Mouse (Mus musculus) layer of hippocampus, postnatal 10 days (tissue): ENCODE results near the gene Gcn1l1. TPM values are rescaled to one million over a fixed set of nuclear protein-coding genes. Genes with fewer than 3 reads are reported as not detected.

Experiments
- DNase-seq, 2 experiments: peaks; one replicate each; pipeline ENCODE4 v3.0.0; 2021; ENCODE audit warnings: low spot score in 2 of 2
- total RNA-seq, 2 experiments: library from RNA; stranded (reverse); gene quantifications; 2 replicates each; pipeline ENCODE4 v1.2.3; 2021

The Gcn1l1 gene
- total RNA-seq, 2 experiments from 2014 or later = 76.4 to 96.2 TPM

DNA sequence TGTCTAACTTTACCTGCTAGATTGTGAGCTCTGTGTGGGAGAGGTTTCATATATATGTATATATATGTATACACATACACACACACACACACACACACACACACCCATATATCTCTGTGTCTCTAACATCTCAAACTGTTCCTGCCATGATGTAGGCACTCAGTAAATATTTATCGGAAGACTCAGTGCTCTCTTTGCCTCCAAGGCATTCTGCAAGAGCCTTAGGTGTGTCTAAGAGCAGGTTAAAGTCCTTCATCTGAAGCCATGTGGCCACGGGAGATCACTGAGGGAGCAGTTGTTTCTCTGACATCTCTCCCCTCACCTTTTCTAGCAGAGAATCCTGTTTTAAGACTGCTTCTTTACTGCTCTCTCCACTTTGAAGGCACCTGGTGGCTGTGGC is 26.5 kb downstream of the Gcn1l1 start:
- DNase-seq = no peak

DNA sequence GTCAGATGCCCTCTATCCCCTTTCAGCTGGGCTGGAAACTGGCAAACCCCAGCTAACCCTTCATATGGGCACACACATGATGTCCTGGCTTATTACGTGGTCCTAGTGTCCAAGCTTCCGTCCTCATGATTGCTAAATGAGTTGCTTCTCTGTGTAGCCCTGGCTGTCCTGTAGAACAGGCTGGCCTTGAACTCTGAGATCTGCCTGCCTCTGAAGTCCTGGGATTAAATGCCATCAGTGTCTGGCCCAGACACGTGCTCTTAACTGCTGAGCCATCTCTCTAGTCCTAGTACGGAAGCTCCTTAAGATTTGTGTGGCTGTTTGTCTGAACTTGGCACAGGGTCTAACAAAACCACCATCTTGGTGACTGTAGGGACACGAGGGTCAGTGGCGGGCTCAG is 38.5 kb downstream of the Gcn1l1 start:
- no peak for DNase-seq

DNA sequence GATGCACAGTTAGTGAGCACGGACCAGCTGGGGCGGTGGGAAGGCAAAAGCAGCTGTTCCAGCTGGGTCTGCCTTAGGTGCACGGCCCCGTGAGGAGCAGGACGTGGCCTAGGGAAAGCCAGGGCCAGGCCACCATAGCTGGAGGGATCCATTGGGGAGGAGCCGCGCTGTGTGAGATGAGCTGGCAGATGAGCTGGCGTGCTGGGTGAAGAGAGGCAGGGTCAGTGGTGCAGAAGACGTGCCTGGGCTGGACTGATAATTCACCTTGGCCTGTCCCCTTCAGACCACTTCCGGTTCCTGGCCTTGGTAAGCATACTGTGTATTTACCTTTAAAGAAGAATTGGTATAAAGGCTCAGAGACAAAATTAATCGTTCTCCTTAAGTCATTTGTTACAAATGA is 46.5 kb downstream of the Gcn1l1 start:
- no peak for DNase-seq

DNA sequence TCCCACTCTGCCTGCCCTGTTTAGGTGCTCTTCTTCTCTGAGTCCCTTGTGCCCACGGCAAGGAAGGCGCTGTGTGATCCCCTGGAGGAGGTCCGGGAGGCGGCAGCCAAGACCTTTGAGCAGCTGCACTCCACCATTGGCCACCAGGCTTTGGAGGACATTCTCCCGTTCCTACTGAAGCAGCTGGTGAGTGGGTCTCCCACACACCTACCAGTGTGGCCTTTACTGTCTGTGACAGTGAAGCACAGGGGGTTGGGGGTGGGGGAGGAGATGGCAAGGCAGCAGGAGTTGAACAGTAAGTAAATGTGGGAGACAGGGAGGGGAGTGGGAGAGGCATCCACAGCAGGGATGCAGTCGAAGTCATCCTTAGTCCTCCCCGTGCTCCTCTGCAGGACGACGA is 48.3 kb downstream of the Gcn1l1 start:
- DNase-seq = no peak

DNA sequence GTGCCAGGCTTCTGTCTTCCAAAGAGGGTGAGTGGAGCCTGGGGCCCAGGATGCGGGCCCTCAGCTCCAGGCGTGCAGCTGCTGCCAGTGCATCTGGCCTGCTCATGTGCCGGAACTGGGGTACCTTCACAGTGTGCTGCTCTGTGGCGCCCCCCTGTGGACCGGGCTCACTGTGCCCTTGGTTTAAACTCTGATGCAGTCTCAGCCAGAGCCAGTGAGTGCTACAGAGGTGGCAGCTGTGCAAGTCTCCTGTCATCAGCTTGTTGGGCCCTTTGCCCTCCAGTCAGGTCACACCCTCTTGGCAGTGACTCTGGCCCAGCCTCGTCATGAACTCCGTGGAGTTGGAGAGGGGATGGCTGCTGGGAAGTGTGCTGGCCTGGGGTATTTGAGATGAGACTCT is 49.9 kb downstream of the Gcn1l1 start:
- DNase-seq = peak; percentile 50 to 53

DNA sequence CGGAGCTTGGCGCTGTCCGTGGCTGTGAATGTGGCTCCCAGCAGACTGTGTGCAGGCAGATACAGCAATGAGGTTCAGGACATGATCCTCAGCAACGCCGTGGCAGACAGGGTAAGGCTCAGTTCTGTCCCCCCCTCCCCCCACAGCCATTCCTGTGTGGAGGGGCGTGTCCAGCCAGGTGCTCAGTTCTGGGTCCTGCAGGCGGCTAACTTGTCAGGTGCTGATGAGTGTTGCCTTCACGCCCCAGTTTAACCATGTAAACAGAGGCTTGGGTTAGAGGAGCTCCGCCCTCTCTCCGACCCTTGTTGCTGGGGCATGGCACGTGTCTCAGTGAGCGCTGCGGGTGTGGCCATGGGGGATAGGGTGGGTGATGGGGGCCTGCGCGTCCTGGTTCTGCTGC is 54.6 kb downstream of the Gcn1l1 start:
- DNase-seq = no peak

DNA sequence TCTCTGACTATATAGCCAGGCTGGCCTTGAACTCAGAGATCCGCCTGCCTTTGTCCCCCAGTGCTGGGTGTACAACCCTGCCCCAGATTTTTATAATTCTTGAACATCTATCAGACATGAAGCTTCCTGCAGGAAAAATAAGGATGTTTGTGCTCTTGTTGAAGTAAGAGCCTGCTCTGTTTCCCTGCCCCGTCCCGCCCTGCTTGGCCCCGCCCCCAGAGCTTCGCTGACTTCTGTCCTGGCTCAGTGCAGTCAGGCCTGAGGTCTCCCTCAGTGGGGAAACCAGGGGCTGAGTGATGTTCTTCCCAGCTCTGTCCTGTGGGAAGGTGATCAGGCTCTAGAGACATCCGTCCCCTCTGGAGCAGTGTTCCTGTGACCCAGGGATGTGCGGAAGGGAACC is 57.6 kb downstream of the Gcn1l1 start:
- DNase-seq = no peak

DNA sequence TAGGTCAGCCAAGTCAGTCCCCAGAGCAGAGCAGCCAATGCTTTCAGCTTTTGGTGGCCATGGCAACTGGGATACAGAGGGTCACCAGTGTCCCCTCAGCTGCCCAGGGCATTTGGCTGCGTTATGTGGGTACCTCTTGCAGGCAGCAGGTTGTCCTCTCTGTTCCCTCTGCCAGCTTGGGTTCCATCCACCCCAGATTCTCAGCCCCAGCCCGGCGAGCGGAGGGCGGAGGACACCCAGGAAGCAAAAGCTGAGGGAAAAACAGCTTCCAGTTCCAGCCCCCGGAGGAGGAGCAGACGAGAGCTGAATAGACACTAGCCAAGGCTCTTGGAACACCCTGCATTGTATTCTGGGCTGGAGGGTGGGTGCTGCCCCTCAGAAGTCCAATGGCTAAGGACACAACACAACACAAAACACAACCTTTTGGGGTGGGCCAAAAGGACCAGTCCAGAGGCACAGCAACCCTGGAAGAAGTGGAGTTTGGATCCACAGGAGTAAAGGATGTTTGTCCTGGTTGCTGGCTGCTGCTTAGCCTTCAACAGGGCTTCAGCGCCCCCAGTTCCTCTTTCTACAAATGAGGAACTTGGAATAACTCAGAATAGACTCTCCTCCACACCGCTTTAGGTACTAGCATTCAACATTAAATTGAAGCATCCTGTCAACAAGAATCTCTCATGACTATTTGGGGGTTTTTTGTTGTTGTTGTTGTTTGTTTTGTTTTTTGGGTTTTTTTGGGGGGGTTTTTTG is 58.8 kb downstream of the Gcn1l1 start:
- DNase-seq = peak; percentile 45 to 46

DNA sequence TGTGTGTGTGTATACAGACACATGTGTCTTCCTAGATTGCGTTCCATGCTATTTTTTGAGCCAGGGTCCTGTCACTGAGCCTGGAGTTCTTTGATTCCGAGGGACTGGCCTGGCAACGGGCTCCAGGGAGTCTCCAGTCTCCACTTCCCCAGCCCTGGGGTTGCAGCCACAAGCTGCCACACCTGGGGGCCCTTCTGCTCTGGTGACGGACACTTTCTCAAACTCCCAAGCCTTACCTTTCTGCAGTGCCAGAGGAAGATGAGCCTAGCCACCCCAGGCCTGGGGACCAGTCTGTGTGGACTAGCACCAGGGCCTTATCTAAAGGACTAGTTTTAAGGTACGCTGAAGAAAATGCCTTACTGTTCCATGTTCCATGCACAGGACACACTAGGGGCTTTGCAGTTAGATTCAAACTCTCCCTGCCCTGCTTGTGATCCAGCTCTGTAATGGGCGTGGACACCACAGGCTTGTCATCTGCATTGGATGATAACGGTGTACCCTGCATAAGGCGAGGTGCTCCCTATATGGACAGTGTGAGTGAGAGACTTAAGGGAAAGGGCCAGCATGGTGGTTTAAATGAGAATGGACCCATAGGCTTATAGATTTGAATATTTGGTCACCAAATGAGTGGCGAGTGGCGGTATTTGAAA is 61.3 kb downstream of the Gcn1l1 start:
- no peak for DNase-seq

DNA sequence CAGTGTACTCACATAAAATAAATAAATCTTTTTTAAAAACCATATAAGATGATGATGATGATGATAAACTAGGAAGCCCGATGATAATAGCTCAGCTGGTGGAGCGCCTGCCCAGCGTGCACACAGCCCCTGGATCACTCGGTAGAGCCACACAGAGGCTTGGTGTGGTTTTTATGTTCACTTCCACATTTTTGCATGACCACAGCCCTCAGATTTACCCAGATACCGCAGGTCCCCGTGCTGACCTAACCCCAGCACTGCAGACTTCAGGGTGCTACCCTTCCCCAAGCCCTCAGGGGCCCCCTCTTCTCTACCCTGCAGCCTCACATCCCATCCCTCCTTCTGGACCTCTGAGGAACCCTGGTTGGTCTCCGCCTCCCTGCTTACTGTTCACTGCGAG is 63.0 kb downstream of the Gcn1l1 start:
- no peak for DNase-seq

DNA sequence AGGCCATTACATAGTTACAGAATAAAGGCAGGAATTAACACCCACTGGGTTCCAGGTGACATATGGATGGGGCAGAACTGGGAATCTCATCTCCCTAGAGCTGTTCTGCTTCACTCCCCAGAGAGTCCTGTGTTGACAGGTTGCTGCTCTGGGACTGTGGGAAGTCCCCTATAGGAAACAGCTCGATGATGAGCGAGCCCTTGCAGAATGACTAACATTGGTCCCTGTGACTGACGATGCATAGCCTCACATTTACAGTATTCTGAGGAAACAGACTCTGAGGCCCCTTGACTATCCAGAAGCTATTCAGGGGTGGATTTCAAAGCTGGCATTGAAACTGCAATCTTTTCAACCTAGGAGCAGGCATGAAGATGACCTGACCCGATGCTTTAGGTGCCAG is 64.6 kb downstream of the Gcn1l1 start:
- no peak for DNase-seq

DNA sequence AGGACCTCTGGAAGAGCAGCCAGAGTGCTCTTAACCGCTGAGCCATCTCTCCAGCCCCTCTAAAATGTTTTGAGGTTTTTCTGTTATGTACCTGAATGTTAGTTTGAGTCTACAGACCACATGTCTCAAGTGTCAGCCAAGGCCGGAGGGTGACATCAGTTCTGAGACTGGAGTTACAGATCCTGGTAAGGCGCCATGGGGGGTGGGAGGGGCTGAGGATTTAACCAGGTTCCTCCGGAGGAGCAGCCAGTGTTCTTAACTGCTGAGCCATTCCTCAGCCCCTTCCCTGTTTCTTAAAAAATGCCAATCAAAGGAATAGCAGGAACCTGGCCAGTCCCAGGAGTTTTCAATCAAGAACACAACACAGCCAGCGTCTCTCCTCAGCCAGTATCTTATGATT is 65.2 kb downstream of the Gcn1l1 start:
- DNase-seq = no peak

DNA sequence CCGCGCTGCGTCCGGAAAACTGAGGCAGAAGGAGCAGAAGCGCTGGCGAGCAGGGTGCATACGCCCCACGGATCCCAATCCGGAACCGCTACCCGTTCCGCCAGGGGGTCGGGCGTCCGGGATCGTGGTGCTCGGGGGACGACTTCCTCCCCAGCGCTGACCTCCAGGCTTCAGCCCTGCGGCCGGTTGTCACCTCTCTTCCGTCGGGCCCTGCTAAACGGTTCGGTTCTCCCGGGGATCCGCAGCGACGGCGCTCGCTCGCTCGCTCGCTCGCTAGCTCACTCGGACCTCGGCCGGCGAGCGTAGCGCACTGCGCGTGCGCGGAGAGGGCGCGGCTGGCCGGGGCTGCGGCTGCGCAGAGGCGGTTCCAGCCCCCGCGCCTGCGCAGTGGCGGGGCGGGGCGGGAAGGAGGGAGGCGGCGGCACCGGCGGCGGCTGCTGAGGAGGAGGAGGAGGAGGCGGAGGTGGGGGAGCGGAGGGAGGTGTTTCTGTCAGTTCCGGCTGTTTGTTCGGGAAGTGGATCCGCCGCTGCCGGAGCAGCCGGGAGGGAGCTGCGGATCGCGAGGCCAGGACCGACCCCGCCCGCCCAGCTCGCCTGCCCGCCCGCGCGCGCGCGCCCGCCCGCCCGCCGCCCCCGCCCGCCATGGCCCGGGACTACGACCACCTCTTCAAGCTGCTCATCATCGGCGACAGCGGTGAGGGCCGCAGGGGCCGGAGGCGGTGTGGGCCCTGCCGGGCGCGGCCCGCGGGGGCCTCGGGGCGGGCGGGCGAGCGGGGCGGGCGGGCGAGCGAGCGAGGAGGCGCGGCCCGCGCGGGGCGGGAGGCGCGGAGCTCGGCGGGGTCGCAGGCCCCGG is 66.7 kb downstream of the Gcn1l1 start, which contains the start of gene Rab35:
TSS of gene Rab35 (plus strand) at position 404 of the 853 bp plus-strand sequence.
- DNase-seq = peak; percentile 92 to 96

DNA sequence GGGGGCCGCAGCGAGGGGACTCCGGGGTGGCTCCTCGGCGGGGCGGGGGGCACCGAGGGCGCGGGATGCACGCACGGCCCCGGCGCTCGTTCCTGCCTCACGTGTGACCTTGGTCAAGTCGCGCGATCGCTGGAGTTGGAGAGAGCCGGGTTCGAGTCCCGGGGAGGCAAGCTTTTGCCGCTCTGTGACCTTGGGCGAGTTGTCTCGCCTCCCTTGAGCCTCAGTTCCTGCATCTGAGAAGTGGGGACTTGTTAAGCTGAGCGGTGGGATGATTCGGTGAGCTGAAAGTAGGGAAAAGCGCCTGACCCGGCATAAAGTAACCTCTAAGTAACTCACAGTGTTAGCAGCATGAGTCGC is 67.3 kb downstream of the Gcn1l1 start:
- DNase-seq = peak; percentile 51 to 62

DNA sequence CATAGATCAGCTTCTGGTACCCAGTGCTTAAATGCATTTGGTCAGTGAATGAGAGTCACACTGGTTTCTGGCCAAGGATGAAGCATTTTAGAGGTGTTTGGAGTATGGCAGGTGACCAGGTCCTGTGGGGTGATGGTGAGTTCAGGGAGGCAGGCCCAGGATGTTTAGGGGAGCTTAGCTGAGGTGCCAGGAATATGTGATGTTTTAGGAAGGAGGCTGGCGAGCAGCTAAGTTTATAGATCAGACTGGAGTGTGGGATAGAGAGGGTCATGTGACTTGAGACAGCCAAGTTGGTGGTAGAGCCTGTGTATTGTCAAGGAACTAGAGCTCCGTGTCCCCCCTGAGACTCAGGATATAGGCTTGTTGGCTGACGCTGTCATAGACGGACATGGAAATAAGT is 68.0 kb downstream of the Gcn1l1 start:
- no peak for DNase-seq

DNA sequence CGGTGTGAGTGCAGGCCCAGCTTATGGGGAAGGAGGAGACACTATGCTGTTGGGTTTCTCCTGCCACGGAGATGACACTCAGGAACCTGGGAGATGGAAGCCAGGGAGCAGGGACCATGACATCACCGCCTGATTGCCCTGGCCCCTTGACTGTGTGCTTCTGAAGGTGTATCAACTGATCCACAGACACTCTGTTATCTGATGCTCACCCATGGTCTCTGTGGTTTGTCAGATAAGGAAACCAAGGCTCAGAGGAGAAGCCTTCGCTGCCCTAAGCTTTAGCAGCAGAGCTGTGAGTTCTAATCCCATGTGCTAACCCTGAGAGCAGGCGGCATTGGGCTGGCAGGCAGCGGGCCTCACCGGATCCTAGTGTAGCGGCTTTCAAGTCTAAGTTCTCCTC is 69.0 kb downstream of the Gcn1l1 start:
- no peak for DNase-seq

DNA sequence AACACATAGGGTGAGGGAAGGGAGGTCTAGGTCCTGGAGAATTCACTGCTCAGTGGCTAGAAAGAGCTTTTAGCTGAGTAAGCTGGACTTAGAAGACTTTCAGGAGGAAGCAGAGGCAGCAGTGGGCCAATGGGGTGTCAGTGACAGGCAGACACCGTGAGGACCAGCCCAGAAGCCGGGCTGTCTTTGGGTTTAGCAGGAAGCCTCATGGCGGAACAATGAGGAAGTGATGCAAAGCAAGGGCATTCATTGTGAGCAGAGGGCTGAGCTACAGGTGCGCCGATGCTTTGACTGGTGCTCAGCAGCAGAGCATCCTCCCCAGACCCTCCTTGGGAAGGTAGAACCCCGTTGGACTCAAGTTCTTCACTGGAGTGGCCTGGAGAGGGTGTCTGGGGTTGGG is 70.5 kb downstream of the Gcn1l1 start:
- DNase-seq = no peak

DNA sequence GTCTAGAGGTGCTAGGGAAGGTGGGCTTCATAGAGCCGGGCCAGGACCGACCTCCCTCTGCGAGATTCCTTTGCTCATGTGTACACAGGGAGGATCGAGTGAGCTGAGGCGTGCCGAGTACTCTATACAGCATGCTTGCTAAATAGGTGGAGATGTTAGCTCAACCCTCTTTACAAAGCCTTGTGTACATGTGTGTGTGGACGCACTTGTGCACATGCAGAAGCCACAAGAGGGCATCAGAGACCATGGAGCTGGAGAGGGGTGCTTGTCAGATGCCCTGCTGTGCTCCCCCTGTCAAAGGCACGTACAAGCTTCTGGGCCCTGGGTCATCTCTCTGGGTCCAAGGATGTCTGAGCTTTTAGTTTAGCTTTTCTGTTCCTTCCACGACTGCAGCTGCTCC is 79.1 kb downstream of the Gcn1l1 start:
- DNase-seq = no peak

DNA sequence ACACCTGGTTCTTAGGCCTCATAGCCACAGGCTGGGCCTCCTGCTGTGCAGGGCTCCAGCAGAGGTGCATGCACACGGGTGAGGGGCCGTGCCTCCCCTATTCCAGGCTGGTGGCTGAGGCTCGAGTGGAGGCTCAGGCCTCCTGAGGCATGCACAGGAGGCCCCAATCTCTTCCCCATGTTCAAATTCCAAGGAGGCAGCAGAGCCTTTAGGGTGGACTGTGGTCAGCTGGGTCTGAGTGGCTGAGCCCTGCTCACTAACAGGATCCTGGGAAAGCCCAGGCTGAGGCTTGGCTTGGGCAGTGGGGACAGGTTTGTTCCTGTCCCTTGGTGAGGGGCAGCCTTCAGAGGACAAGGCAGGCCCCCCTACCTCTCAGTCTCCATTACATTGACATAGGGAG is 83.8 kb downstream of the Gcn1l1 start:
- no peak for DNase-seq

DNA sequence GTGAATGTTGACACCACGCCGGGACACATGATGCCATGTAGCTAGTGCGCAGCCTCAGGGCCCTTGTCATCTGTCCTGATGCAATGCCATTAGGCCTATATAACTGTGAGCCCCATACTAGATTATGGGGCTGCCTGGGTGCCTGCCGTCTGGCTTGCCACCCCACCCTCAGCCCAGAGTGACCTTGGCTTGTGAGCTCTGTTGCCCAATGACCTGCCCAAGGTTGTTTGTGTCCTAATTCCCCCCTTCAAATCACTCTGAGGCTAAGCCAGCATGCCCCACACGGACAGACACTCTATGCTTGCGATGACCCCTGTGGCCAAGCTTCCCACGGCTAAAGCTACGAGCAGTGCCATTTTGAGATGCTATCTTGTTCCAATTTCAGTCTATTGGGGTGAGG is 84.6 kb downstream of the Gcn1l1 start:
- no peak for DNase-seq

DNA sequence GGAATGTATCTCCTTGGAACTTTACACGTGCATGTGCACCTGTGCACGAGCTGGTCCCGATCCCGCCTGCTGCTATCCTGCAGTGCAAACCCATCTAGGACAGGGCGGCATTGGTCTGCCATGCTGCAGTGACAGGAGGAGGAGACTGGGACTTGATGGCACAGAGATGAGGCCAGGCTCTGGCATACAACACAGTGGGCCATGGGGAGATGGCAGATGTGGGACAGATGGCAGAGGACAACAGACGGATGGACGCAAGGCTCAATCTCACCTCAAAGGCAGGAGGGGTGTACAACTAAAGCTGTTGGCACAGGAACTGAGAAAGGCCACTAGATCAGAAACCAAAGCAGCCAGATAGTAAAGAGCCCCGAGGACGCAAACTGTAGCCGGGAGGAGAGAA is 85.8 kb downstream of the Gcn1l1 start:
- no peak for DNase-seq

DNA sequence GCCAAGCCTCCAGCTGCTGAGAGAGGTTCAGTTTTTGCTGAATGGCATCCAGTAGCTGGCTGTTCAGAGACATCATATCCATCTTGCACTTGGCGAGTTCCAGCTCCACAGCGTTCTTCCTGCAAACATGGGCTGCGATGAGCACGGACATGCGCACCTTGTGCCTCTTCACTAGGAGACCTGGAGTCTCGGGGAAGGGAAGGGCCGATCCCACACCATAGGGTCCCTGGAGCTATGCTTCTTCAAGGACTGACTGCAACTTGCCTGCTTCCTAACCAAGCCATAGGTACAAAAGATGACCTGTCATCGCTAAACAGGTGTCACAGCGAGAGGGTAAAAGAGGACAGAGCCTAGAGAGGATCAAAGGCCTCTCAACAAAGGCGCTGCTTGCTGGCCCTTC is 86.8 kb downstream of the Gcn1l1 start:
- DNase-seq = no peak
